Mouse (Mus musculus) intestine, embryonic 14.5 days (tissue): ENCODE results near the gene Tank. TPM values are rescaled to one million over a fixed set of nuclear protein-coding genes. Genes with fewer than 3 reads are reported as not detected.
A peak's percentile ranks its signal among the peaks of the same experiment; 100 is the strongest.

ENCODE experiments used
- ATAC-seq: fragments of 200-750 bp; cut with Nextera tagmentation; replicated peaks from 2 replicates; pipeline ENCODE4 v1.8.0; 2017; ENCODE audit warnings: low read depth, moderate number of reproducible peaks, moderate TSS enrichment, moderate library complexity; ENCODE audit not compliant: low FRiP score, low TSS enrichment
- DNase-seq: peaks from one replicate; pipeline ENCODE4 v3.0.0-alpha.2; 2018; ENCODE audit warnings: low spot score
- H3K27ac ChIP-seq: fragments of 300-500 bp; sonication (generic); 2 replicates; pipeline ENCODE4 v1.5.1; 2014; ENCODE audit warnings: low read depth, mild to moderate bottlenecking, control low read depth
- H3K27me3 ChIP-seq: fragments of 300-500 bp; sonication (generic); replicated peaks from 2 replicates; pipeline ENCODE4 v1.6.1; 2014; ENCODE audit warnings: low read length, control low read depth; ENCODE audit not compliant: control insufficient read depth, insufficient read depth
- H3K36me3 ChIP-seq: fragments of 300-500 bp; sonication (generic); 2 replicates; pipeline ENCODE4 v1.6.1; 2014; ENCODE audit warnings: low read length, control low read depth; ENCODE audit not compliant: control insufficient read depth, insufficient read depth
- H3K4me1 ChIP-seq: fragments of 300-500 bp; sonication (generic); replicated peaks from 2 replicates; pipeline ENCODE4 v1.6.1; 2014; ENCODE audit warnings: low read length, control low read depth, mixed read lengths; ENCODE audit not compliant: control insufficient read depth, insufficient read depth
- H3K4me2 ChIP-seq: fragments of 300-500 bp; sonication (generic); 2 replicates; pipeline ENCODE4 v1.6.1; 2014; ENCODE audit warnings: low read length
- H3K4me3 ChIP-seq: fragments of 300-500 bp; sonication (generic); 2 replicates; pipeline ENCODE4 v1.5.1; 2014; ENCODE audit warnings: low read depth, low read length, control low read depth, mixed read lengths
- H3K9ac ChIP-seq: fragments of 300-500 bp; sonication (generic); 2 replicates; pipeline ENCODE4 v1.6.1; 2014; ENCODE audit warnings: mild to moderate bottlenecking, low read length
- H3K9me3 ChIP-seq: fragments of 300-500 bp; sonication (generic); 2 replicates; pipeline ENCODE4 v1.6.1; 2016; ENCODE audit warnings: low read length, control low read depth; ENCODE audit not compliant: control insufficient read depth
- WGBS: fragments of 180-500 bp; shearing (Covaris S2); extraction: QIAGEN DNeasy Blood & Tissue Kit; methylation state at CpG from one replicate; pipeline ENCODE4 v1.1.7; 2014; 5-methylcytosine and 5-hydroxymethylcytosine counted together
- polyA plus RNA-seq: library from polyadenylated mRNA; unstranded; fragments of >200 nt; fragmentation: Nextera tagmentation; extraction: Ambion mirVana; gene quantifications from 2 replicates; pipeline ENCODE4 v1.2.1, GENCODE M21; 2014

The Tank gene
- polyA plus RNA-seq, 1 experiment from 2014 or later = 30.7 TPM

- Histone ChIP-seq H3K9ac (no peak overlapping the region), H3K9me3 (no peaks in the 10 kb centered on the region), H3K4me2 (no peak overlapping the region), H3K4me3 (no peak overlapping the region), H3K27me3 (no peaks in the 10 kb centered on the region), H3K36me3 (no peaks in the 10 kb centered on the region), H3K27ac (no peak overlapping the region), H3K4me1 (no peaks in the 10 kb centered on the region)
- ATAC-seq = no peak
- 97% methylated on average over 1 of the region's 1 CpGs for WGBS
- DNase-seq = no peak
These were observed 28.6 kb downstream of the Tank start for GRCm38 (mm10) chr2:61606942-61607341.

DNA sequence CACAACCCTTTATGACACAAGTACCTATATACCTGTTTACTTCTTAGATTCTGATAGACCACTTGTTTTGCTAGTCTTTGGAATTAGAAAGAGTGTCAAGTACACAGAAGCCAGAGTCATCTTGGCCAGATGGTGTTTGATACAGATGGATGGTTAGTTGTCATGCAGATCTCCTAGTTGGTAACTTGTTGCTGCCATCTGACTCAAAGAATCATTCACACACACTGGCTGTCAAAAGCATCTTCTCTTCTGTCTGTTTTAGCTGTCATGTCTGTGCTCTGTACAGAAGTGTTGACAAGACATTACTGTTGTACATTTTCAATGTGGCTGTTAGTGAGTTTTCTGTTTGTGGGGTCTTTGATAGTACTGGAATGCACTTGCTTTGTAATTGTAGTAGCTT, 45.6 kb downstream of the Tank start:
- Histone ChIP-seq H3K36me3 (peaks cover 20% of the 10 kb centered on the region), H3K27me3 (no peaks in the 10 kb centered on the region), H3K9me3 (peaks cover 2% of the 10 kb centered on the region; the same call in 1 of the 2 replicates), H3K4me1 (no peaks in the 10 kb centered on the region), H3K9ac (no peak overlapping the region), H3K27ac (no peak overlapping the region), H3K4me3 (no peak overlapping the region), H3K4me2 (no peak overlapping the region)
- no peak for ATAC-seq
- no peak for DNase-seq

GRCm38 (mm10) chr2:61630864-61631555, 52.6 kb downstream of the Tank start:
- no peaks in the 10 kb centered on the region for H3K9me3 ChIP-seq
- peaks cover 21% of the 10 kb centered on the region; the same call in 1 of the 2 replicates for H3K36me3 ChIP-seq
- H3K4me2 ChIP-seq = no peak overlapping the region
- H3K4me1 ChIP-seq = no peaks in the 10 kb centered on the region
- H3K4me3 ChIP-seq = no peak overlapping the region
- DNase-seq (no peak), ATAC-seq (no peak)
- no peaks in the 10 kb centered on the region for H3K27me3 ChIP-seq
- no peak overlapping the region for H3K27ac ChIP-seq
- no peak overlapping the region for H3K9ac ChIP-seq
- WGBS = 85% methylated on average over 3 of the region's 3 CpGs

DNA sequence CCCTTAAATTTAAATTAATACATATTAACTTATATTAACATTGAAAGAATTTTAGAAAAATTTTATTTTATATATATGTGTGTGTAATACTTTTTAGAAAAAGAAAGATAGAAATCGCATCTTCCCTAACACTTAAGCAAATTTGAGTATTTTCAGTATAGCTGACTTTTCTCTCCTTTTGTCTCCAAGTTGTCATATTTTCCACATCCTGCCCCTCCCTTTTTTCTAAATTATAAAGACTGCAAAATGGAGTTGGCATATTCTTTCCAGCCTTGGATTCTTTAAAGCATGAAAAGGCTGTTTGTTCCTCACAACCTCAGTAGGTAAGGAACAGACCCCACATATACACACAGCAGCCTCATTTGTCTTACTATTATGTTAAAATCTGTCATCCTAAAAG, 56.7 kb downstream of the Tank start:
- Histone ChIP-seq H3K4me2 (no peak overlapping the region), H3K9ac (no peak overlapping the region), H3K9me3 (no peaks in the 10 kb centered on the region), H3K27me3 (no peaks in the 10 kb centered on the region), H3K27ac (no peak overlapping the region), H3K4me1 (no peaks in the 10 kb centered on the region), H3K4me3 (no peak overlapping the region), H3K36me3 (peaks cover 7% of the 10 kb centered on the region; the same call in 1 of the 2 replicates)
- WGBS = 100% methylated on average over 1 of the region's 1 CpGs
- DNase-seq = no peak
- no peak for ATAC-seq

GRCm38 (mm10) chr2:61638182-61638581, 59.8 kb downstream of the Tank start:
- H3K9me3 ChIP-seq = no peaks in the 10 kb centered on the region
- H3K36me3 ChIP-seq = 0 out of 2 replicates have a peak, but pooled peaks cover 3% of the 10 kb centered on the region
- no peak overlapping the region for H3K4me2 ChIP-seq
- DNase-seq (no peak), ATAC-seq (no peak)
- H3K27ac ChIP-seq = no peak overlapping the region
- 80% methylated on average over 6 of the region's 6 CpGs for WGBS
- H3K4me1 ChIP-seq = no peaks in the 10 kb centered on the region
- H3K4me3 ChIP-seq = no peak overlapping the region
- no peak overlapping the region for H3K9ac ChIP-seq
- H3K27me3 ChIP-seq = no peaks in the 10 kb centered on the region

GRCm38 (mm10) chr2:61642452-61643368, 64.3 kb downstream of the Tank start:
- no peak overlapping the region for H3K9ac ChIP-seq
- H3K36me3 ChIP-seq = no peaks in the 10 kb centered on the region
- no peaks in the 10 kb centered on the region for H3K9me3 ChIP-seq
- H3K27ac ChIP-seq = no peak overlapping the region
- ATAC-seq (no peak), DNase-seq (peak; percentile 76)
- no peaks in the 10 kb centered on the region for H3K4me1 ChIP-seq
- no peaks in the 10 kb centered on the region for H3K27me3 ChIP-seq
- WGBS = 56% methylated on average over 6 of the region's 6 CpGs
- H3K4me2 ChIP-seq = no peak overlapping the region
- H3K4me3 ChIP-seq = no peak overlapping the region

DNA sequence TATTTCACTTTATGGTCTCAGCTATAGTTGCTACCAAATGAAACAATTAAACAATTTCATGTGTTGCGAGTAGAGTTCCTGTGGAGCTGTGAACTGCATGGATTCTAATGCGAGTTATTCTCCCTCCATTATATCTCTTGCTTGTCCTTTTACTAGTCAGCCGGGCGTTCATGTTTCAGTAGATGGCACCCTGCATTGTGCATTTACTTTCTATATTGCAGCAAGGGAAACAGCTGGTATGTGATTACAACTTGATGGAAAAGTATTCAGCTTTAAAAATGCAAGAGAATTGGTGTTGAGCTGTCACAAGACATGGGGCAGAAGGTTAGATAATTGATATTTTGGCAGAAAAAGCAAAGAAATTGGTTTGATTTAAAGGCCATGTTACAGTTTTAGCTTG, 72.8 kb downstream of the Tank start:
- H3K4me1 ChIP-seq = no peaks in the 10 kb centered on the region
- 85% methylated on average over 4 of the region's 4 CpGs for WGBS
- no peak overlapping the region for H3K27ac ChIP-seq
- H3K27me3 ChIP-seq = 0 out of 2 replicates have a peak, but pooled peaks cover 3% of the 10 kb centered on the region
- H3K9me3 ChIP-seq = no peaks in the 10 kb centered on the region
- H3K9ac ChIP-seq = no peak overlapping the region
- no peak for DNase-seq
- peaks cover 14% of the 10 kb centered on the region for H3K36me3 ChIP-seq
- no peak for ATAC-seq
- no peak overlapping the region for H3K4me2 ChIP-seq
- H3K4me3 ChIP-seq = no peak overlapping the region

GRCm38 (mm10) chr2:61651640-61652039, 73.3 kb downstream of the Tank start:
- no peaks in the 10 kb centered on the region for H3K9me3 ChIP-seq
- no peak overlapping the region for H3K9ac ChIP-seq
- H3K4me3 ChIP-seq = no peak overlapping the region
- no peak overlapping the region for H3K4me2 ChIP-seq
- no peaks in the 10 kb centered on the region for H3K4me1 ChIP-seq
- H3K36me3 ChIP-seq = peaks cover 14% of the 10 kb centered on the region
- WGBS = 90% methylated on average over 3 of the region's 3 CpGs
- H3K27ac ChIP-seq = no peak overlapping the region
- H3K27me3 ChIP-seq = 0 out of 2 replicates have a peak, but pooled peaks cover 3% of the 10 kb centered on the region
- ATAC-seq (no peak), DNase-seq (no peak)
